Mouse (Mus musculus): Measurements from ENCODE around the gene Ifitm6.
"Not testable (repeated sequence)": the region's sequence is repeated elsewhere in the genome, so short reads cannot be mapped to it uniquely, and the experiment has no call there.

Ifitm6 gene

DNA sequence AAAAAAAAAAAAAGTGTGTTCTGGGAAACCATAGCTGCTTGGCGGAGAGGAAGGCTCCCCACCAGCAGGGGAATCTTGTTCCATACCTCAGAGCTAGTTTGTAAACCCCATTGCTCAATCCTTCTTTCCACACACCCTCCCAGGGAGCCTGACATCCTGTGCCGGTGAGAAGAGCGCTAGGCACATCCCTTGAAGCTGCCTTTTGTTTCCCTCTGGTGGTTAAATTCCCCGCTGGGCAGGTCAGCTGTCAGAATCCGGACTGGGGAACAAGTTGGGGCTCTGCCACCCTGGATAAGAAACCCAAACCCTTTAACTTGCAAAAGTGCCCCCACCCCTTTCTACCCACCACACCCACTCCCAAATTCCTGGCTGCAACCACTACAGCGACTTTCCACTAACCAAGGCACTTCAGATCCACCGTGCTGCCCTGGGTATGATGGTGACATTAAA, 9.4 kb downstream of the Ifitm6 start:
- DNase-seq, result no peak

DNA sequence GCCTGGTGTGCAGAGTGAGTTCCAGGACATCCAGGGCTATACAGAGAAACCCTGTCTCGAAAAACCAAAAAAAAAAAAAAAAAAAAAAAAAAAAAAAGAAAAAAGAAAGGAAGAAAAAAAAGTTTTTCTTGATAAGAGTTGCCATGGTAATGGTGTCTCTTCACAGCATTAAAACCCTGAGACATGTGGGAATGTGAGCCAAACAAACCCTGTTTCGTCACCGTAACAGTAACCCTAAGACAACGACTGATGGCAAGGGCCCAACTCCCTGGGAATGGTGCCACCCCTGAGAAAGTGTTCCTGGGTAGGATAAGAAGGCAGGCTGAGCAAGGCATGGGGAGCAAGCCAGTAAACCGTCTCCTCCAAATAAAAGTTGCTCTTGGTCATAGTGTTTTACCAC, 10.8 kb downstream of the Ifitm6 start:
- no peak for DNase-seq

DNA sequence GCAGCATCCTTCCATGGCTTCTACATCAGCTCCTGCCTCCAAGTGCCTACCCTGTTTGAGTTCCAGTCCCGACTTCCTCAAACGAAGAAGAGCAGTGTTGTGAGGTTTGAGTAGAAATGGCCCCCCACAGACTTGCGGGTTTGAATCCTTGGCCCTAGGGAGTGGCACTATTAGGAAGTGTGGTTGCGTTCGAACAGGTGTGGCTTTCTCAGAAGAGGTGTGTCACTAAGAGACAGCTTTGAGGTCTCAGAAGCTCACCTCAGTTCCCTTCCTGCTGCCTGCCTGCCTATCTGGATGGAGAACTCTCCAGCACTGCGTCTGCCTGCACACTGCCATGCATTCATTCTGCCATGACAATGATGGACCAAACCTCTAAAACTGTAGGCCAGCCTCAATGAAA, 11.3 kb downstream of the Ifitm6 start:
- DNase-seq, result no peak

DNA sequence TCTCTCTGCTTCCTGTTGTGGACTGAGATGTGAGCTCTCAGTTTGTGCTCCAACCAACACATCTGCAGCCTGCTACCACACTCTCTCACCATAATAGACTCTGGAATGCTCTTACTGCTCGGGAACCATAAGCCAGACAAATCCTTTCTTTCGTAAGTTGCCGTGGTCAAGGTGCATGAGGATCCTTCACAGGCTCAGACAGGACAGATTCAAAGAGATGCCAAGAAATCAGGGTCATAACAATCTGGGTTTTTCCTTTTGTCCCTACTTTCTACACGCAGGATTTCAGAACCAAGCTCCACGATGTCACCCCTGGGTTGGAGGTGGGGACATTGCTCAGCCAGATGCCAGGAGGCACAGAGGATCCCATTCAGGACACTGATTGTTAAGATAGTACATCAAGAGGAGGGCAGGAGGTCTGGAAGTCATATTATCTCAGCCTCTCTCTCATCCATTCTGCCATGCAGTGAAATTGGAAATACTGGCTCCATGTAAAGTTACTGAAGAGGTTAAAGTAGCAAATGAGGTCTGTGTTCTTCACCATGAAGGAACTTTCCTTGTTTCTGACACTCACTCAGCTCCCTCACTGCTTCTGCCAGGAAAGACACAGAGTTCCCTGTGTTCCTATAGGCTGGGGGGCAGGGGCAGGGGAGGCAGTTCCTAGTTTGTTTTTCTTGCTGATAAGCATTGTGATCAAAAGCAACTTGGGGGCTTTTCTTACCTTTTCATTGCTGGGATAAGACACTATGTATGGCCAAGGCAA, 14.3 kb downstream of the Ifitm6 start:
- no peak for DNase-seq

DNA sequence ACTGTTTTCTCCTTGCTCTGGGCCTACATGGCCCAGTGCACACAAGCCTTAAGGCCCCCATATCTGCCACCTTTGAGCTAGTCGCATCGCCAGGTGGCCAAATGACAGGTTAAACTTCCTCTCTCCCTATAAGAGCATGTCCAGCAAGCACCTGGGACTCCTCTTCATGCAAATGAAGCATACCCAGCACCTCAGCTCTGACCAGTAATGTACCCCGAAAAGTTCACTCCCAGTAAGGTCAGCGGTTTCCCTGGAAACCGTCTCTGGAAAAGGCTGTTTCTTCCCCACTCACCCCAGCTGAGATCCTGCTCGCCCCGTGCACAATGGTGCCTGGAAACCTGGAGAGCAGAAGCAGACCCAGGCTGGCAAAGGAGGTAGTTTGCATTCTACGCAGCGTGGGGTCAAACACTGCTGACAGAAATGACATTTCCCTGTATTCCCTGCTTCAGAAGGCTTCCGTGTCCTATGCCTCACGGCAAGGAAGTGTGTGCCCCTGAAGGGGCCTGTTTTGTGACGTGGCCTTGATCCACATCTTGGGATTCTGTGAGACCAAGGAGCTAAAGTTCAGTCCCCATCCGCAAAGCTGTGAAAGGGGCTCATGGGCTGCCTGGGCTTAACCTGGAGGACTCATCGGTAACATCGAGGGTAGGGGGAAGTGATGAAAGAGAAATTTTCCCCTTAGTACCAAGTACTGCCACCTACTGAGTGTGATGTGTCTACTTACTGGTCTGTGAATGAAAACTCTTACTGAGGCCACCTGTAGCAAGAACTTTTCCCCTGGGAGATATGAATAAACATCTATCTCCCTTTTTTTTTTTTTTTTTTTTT, 16.6 kb downstream of the Ifitm6 start:
- no peak for DNase-seq

DNA sequence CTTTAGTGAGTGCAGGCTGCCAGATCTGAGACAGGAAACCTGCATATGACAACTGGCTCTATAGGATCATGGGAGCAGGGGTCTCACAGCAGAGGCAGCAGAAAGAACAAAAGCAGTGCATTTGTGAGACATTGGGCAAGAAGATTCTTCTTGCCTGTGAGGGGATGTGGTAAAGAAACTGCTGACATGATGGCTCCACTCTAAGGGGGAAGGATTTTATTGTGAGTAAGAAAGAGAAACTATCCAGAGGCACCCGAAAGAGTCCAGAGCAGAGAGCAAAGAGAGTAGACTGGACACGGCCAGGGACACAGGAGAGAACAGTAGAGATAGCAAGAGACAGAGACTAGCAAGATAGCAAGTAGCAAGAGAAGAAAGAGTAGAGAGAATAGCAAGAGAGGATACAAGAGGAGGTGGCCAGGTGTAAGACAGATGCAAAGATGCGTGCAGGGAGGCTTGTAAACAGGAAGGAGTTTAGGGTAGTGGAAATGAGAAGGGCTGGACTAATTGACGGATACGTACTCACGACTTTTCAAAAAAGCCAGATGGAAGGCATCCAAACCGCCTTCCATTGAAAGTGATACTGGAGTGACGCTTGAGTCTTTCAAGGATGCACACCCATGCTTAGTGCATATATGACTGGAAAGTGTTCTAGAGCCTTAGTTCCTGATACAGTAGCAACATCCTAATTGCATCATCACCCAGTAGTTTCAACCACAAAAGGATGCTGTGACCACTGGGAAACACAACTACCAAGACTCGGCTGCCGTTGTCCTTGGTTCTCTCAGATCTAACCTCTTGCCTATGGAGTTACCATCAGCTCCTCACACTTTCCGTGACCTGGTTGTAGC, 18.6 kb downstream of the Ifitm6 start:
- DNase-seq, result no peak

DNA sequence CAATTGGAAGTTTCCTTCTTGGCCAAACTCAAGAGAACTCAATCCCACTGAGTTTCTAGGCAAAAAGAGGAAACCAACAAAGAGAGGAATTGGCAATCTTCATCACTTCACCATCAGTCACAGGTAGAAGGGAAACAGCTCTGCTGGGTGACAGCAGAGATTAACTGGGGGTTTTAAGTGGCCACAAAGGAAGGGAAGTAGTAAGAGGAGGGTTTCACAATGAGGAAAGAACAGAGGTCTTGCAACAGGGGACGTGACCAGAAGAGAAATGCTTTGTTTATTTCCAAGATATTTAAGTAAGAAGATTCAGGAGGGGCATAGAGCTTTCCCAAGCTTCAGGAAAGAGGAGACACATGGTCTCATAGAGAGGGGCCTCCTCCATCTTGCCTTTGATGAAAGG, 19.9 kb downstream of the Ifitm6 start:
- no peak for DNase-seq

DNA sequence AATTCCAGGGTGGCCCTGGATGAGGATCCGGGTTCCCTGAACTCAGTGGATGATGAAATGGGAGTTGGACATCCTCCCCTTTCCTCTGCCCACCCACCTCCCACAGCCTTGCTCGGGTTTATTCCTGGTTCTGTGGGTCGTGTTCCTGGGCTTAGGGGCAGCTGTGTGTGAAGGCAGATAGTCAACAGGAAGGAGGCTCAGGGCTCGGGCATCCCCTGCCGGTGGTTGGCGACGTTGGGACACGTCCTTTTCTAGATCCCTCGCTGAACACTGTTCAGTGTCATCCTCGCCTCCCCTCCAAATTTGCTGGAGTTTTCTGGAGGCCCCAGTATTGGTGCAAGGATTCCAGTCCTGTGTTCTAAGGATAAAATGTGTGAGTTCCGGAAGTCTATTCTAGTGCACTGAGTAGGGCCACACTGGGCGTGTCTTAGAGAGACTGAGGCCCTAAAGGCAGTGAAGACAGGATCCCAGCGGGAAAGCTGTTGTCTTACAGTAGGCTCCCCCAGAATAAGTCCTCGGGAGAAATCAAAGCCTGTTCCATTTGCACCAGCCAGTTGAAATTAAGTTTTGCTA, 26.5 kb downstream of the Ifitm6 start:
- no peak for DNase-seq

DNA sequence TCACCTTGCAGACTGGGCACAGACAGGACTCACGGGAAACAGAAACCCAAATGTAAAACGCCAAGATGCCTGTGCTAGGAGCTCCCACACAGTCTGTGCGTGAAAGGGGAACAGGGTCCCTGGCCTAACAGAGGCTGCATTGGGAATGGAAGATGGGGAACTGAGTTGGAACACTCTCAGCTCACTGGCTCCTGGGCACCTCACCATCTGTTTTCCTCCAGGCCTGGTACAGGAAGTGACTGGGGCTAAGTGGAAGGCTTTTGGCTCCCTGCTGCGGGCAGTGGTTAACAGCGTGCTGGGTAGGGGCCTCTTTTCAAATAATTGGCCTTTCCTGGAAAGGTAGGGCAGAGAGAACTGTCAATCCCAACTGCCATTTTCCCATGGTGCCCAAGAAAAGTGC, 27.1 kb downstream of the Ifitm6 start:
- DNase-seq, result no peak

DNA sequence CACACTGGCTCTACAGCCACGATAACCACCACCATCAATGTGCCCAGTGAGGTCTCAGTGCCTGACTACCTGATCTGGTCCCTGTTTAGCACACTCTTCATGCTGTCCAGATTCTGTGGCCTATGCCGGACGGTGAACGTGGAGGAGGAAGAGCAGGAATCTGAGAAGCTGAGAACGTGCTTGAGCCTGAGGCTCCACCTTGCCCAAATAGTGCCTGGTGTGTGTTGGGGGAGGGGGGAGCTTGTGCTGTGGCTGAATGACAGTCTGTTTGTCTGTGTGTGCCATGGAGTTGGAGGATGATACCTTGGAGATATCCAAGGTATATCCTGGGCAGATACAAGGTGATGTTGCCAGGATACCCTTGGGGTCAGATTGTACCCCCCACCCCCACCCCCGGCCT, 27.5 kb downstream of the Ifitm6 start:
- DNase-seq, result no peak

DNA sequence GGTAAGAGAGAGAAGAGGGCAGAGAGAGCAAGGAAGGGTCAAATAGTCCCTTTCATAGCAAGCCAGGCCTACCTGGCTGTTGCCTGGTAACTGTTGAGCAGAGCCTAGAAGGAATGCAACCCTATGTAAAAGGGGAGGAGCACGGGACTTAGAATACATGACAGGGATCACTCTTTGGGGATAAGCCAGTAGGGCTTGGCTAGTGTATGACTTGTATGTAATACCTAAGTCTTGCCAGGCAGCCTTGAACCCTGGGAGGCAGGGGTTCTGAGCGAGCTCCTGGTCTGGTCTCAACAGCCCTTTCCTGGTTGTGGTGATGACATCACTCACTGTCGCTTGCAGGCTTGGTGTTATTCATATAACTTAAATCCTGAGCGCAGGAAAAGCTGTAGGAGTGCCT, 28.7 kb downstream of the Ifitm6 start:
- DNase-seq, result no peak

DNA sequence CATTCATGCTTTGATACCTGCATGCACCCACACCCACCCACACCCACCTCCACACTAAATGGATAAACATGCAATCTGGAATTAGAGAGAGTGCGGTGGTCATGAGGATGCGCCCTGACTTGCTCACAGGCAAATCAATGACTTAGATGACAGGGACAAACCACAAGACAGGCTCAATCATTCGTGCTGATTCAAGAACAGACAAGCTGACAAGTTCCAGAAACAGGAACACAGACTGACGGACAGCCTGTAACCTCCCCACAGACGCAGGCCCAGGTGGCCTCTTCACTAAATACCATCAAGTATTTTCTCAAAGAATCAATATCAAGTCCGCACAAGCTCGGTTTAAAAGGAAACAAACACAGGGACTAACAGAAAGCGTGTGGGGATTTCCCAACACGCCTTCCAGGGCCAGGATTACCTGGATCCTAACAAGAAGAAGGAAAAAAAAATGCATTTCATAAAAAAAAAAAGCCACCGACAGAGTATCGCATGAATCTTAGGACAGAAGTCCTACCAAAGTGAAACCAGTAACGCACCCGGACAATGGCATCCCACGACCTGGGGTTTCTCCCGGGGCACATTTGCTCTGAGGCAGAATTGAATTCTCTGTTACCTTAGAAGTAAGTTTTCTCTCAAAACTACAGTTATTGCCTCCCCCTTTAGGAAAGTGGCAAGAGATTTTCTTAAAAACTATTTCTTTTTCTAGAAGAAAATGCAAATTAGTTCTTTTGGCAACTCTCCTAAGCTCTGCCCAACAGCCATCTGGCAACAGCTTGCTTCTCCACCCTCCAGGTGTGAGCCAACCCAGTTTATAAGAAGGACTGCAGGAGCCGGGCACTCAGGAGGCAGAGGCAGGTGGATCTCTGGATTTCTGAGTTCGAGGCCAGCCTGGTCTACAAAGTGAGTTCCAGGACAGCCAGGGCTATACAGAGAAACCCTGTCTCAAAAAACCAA, 30.3 kb downstream of the Ifitm6 start:
- DNase-seq, result no peak

DNA sequence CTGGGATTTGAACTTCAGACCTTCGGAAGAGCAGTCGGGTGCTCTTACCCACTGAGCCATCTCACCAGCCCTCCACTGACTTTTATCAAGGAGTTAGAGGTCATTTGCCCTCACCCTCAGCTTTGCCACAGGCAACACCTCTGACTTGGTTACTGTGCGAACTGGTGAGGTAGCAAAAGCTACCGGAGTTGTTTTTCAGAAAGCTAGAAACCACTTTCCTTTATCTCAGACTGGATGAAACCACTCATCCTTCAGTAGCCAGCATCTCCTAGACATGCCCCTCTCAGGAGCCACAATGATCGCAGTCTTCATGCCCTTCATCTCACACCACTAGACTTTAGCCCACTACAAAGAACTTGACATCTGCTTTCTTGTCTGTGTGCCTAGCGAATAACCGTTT, 34.8 kb downstream of the Ifitm6 start:
- no peak for DNase-seq

DNA sequence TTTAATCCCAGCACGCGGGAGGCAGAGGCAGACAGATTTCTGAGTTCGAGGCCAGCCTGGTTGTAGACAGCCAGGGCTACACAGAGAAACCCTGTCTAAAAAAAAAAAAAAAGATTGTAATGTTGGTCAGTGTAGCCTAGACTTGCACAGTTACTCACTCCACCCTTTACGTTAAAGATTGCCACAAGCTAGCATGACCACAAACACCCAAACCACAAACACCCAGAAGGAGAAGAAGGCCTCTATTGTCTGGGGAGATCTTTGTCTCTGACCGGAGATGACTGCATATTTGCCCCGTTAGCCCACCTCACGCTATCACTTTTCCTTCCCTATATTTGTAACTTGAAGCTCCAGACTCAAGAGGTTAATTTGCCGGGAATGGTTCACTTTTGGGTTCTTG, 36.0 kb downstream of the Ifitm6 start:
- no peak for DNase-seq

DNA sequence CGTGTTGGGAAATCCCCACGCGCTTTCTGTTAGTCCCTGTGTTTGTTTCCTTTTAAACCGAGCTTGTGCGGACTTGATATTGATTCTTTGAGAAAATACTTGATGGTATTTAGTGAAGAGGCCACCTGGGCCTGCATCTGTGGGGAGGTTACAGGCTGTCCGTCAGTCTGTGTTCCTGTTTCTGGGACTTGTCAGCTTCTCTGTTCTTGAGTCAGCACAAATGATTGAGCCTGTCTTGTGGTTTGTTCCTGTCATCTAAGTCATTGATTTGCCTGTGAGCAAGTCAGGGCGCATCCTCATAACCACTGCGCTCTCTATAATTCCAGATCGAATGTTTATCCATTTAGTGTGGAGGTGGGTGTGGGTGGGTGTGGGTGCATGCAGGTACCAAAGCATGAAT, 41.0 kb downstream of the Ifitm6 start:
- DNase-seq, result not testable (repeated sequence)

DNA sequence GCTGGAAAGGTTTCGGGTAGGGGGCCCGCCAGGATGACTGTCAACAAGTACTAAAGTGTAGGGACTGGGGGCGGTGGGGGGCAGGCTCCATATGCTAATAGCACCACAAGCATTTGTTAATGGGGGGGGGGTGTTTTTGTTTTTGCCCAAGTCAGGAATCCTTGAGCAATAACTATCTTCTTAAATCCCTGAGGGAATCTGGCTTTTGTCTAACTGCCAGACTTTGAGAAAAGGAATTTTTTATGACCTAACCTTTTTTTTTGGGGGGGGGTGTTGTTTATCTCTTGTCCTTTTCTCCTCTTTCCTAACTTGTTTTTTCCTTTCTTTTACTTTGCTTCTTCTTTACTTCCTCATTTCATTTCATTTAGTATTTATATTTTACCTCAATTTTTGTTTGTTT, 42.3 kb downstream of the Ifitm6 start:
- no peak for DNase-seq

DNA sequence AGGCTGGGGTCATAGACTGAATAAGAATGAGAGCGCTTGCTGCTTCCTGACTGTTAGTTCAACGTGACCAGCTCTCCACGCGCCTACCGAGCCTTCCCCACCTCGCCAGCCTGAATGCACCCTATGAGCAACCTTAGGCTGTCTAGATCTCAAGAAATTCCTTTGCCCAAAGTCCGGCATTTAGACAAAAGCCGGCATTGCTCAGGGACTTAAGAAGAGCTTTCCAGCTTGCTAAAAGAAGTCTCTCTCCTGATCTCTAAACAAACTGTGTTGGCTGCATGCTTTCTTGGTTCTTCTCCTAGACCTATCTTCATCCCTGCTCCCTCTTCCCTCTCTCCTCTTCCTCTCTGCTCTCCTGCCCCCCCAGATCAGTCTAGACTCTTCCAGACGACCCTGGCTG, 42.8 kb downstream of the Ifitm6 start:
- DNase-seq, result no peak

DNA sequence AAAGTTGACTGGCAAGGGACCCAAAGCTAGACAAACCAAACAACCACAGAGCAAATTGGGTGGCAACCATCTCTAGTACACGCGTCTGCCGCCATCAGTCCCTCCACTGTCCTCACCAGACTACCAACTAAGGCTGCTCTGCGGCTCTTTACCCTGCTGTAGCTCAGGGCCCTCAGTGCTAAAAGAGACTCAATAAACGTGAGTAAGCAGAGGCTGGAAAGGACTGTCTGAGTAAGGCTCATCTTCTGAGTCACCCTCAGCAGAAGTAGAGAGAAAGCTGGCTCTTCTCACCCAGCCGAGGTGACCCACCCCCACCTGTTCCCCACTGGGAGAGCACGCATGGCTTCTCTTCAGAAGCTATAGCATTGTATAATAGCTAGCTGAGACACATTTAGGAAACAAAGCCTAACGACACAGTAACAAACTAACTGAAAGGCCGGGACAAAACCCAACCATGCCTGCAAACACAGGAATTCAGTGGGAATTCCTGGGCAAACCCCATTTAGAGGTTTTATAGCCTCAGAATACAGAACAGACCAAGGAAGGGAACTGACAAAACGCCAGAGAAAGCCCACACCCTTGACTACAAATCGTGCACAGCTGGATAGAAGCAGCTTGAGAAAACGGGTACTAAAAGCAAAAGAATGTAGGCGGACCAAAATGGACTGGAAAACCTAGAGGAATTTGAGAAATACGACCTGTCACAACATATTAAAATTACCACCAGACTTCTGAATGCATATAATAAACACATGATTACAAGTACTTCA, 44.1 kb downstream of the Ifitm6 start:
- DNase-seq, result no peak

DNA sequence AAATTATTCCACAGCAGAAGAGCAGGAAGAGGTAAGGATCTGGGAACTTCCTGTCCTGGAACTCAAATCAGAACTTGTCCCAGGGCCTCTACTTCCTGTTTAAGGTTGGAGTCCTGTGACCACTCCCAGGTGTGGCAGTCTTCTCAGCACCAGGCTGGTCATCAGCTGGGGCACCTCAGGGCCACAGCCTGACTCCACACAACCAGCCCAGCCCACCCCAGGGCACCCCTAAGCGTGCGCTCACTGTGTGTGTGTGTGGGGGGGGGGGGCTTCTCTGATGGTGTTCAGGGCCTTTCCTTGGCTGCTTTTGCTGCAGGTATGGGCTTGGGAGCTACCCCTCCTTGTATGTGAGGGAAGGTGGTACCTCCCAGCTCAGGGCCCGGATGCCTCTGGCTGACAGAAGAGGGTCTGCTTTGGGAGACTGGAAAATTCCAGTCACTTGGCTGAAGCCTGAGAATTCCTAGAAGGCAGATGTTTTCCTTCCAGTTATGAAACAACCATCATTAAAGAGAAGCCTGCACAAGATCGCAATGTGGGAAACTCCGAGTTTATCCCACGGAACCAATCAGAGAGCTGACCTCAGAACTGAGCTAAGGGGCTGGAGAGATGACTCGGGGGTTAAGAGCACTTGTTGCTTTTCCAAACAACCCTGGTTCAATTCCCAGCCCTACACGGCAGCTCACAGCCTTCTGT, 46.1 kb downstream of the Ifitm6 start:
- DNase-seq, result peak; percentile 44

DNA sequence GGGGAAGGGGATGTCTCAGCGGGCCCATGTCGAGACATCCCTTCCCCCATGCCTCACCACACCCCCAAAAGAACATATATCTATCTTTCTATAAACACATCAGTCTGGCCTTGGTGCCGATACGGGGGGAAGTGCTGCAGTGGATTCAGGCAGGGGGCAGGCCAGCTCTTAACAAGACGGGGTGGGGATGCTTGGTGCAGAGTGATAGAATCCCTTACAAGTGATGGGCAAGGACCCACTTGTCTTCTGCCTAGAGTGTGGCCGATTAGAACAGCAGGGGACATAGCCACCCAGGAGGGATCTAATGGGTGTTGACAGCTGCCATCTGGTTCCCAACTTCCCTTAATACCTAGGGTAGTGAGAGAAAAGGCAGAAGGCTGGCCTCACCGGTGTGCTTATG, 46.8 kb downstream of the Ifitm6 start:
- DNase-seq, result no peak

Data from kidney, adult 11 months (tissue).